Mouse (Mus musculus) embryonic fibroblast, embryonic 13.5 days (primary cell): ENCODE data around the gene Kifap3.

Experiments used
- CTCF ChIP-seq: IDR thresholded peaks from 2 replicates; pipeline ENCODE4 v1.5.1; 2011; ENCODE audit warnings: mild to moderate bottlenecking, control low read depth, low read length, moderate library complexity, borderline replicate concordance; ENCODE audit not compliant: insufficient read depth
- POLR2A ChIP-seq: IDR thresholded peaks from 2 replicates; pipeline ENCODE4 v1.6.1; 2011; ENCODE audit warnings: low read depth, mild to moderate bottlenecking, control low read depth, low read length, moderate library complexity

DNA sequence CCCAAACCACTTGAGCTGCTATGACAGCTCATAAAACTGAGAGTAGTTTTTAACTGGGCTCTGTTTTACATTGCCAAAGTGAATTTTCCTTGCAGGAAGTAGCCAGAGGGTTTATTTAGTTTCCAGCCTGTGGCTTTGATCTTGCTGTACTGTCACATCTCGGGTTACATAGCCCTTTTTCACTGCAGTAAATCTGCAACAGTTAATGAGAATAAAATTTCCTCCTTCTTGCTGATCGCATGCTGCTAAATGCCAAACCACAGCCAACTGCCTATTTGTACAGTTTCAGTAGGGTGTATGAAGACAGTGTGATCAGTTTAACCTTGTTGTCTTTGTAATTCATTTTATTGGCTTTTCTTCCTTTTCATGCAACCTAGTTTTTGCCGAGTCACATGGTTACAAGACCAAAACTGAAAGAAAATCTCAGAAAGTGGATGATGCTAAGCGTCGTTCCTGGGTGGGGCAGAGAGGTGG, 118.9 kb downstream of the Kifap3 start:
- TF ChIP-seq POLR2A (peak; percentile 29; the same call in 1 of the 2 replicates), CTCF (no peak)
